Mouse (Mus musculus): ENCODE measurements around the gene Glra1. TPM values are rescaled to one million over a fixed set of nuclear protein-coding genes. Genes with fewer than 3 reads are reported as not detected.

Glra1 gene
- polyA plus RNA-seq, 1 experiment from 2014 or later, result not detected

- 59% methylated on average over 5 of the region's 5 CpGs for WGBS
- ATAC-seq (ENCODE audit: insufficient read depth, low FRiP score), result no peak
- H3K27me3 ChIP-seq (ENCODE audit: control insufficient read depth, insufficient read depth, low read length), result no peaks in the 10 kb centered on the region
- H3K27ac ChIP-seq (ENCODE audit: low read length), result no peak overlapping the region
- H3K4me1 ChIP-seq (ENCODE audit: control insufficient read depth, insufficient read depth, low read length), result no peaks in the 10 kb centered on the region
- H3K4me2 ChIP-seq (ENCODE audit: low read depth, low read length), result no peak overlapping the region
- no peaks in the 10 kb centered on the region for H3K36me3 ChIP-seq (ENCODE audit: control insufficient read depth, insufficient read depth, low read length)
- H3K9me3 ChIP-seq (replicated peaks; ENCODE audit: control insufficient read depth, low read length), result no peaks in the 10 kb centered on the region
- H3K9ac ChIP-seq (ENCODE audit: low read length), result no peak overlapping the region
- H3K4me3 ChIP-seq (replicated peaks; ENCODE audit: low read length), result no peak overlapping the region
Measured at GRCm38 (mm10) chr11:55533378-55533777, 74.6 kb downstream of the Glra1 start.

GRCm38 (mm10) chr11:55530741-55531140 lies 77.3 kb downstream of the Glra1 start:
- 78% methylated on average over 7 of the region's 7 CpGs for whole genome bisulfite sequencing
- ATAC-seq (ENCODE audit: insufficient read depth, low FRiP score), result no peak
- Histone ChIP-seq H3K27me3 (ENCODE audit: control insufficient read depth, insufficient read depth, low read length) (no peaks in the 10 kb centered on the region), H3K4me1 (ENCODE audit: control insufficient read depth, insufficient read depth, low read length) (no peaks in the 10 kb centered on the region), H3K27ac (ENCODE audit: low read length) (no peak overlapping the region), H3K4me2 (ENCODE audit: low read depth, low read length) (no peak overlapping the region), H3K4me3 (replicated peaks; ENCODE audit: low read length) (no peak overlapping the region), H3K36me3 (ENCODE audit: control insufficient read depth, insufficient read depth, low read length) (no peaks in the 10 kb centered on the region), H3K9me3 (replicated peaks; ENCODE audit: control insufficient read depth, low read length) (no peaks in the 10 kb centered on the region), H3K9ac (ENCODE audit: low read length) (no peak overlapping the region)

- Histone ChIP-seq H3K4me3 (replicated peaks; ENCODE audit: low read length) (no peak overlapping the region), H3K4me2 (ENCODE audit: low read depth, low read length) (no peak overlapping the region), H3K9ac (ENCODE audit: low read length) (no peak overlapping the region), H3K27ac (ENCODE audit: low read length) (no peak overlapping the region), H3K27me3 (ENCODE audit: control insufficient read depth, insufficient read depth, low read length) (no peaks in the 10 kb centered on the region), H3K36me3 (ENCODE audit: control insufficient read depth, insufficient read depth, low read length) (no peaks in the 10 kb centered on the region), H3K4me1 (ENCODE audit: control insufficient read depth, insufficient read depth, low read length) (no peaks in the 10 kb centered on the region), H3K9me3 (replicated peaks; ENCODE audit: control insufficient read depth, low read length) (no peaks in the 10 kb centered on the region)
- WGBS, result 4% methylated on average over 9 of the region's 9 CpGs
- 0 out of 2 replicates have a peak, but pooled peaks have one; percentile 40 for ATAC-seq (ENCODE audit: insufficient read depth, low FRiP score)
Measured at GRCm38 (mm10) chr11:55518806-55519674, 89.0 kb downstream of the Glra1 start.

GRCm38 (mm10) chr11:55517666-55518065 lies 90.3 kb downstream of the Glra1 start:
- Histone ChIP-seq H3K27me3 (ENCODE audit: control insufficient read depth, insufficient read depth, low read length) (no peaks in the 10 kb centered on the region), H3K4me1 (ENCODE audit: control insufficient read depth, insufficient read depth, low read length) (no peaks in the 10 kb centered on the region), H3K9me3 (replicated peaks; ENCODE audit: control insufficient read depth, low read length) (no peaks in the 10 kb centered on the region), H3K4me3 (replicated peaks; ENCODE audit: low read length) (no peak overlapping the region), H3K9ac (ENCODE audit: low read length) (no peak overlapping the region), H3K27ac (ENCODE audit: low read length) (no peak overlapping the region), H3K36me3 (ENCODE audit: control insufficient read depth, insufficient read depth, low read length) (no peaks in the 10 kb centered on the region), H3K4me2 (ENCODE audit: low read depth, low read length) (no peak overlapping the region)
- no peak for ATAC-seq (ENCODE audit: insufficient read depth, low FRiP score)
- 66% methylated on average over 5 of the region's 5 CpGs for WGBS

- Histone ChIP-seq H3K4me1 (ENCODE audit: control insufficient read depth, insufficient read depth, low read length) (no peaks in the 10 kb centered on the region), H3K9ac (ENCODE audit: low read length) (no peak overlapping the region), H3K36me3 (ENCODE audit: control insufficient read depth, insufficient read depth, low read length) (no peaks in the 10 kb centered on the region), H3K27me3 (ENCODE audit: control insufficient read depth, insufficient read depth, low read length) (no peaks in the 10 kb centered on the region), H3K27ac (ENCODE audit: low read length) (no peak overlapping the region), H3K4me3 (replicated peaks; ENCODE audit: low read length) (no peak overlapping the region), H3K9me3 (replicated peaks; ENCODE audit: control insufficient read depth, low read length) (no peaks in the 10 kb centered on the region), H3K4me2 (ENCODE audit: low read depth, low read length) (no peak overlapping the region)
- 56% methylated on average over 5 of the region's 5 CpGs for WGBS
- ATAC-seq (ENCODE audit: insufficient read depth, low FRiP score), result no peak
Measured at GRCm38 (mm10) chr11:55511374-55511773, 96.6 kb downstream of the Glra1 start.

- Histone ChIP-seq H3K36me3 (ENCODE audit: control insufficient read depth, insufficient read depth, low read length) (0 out of 2 replicates have a peak, but pooled peaks cover 9% of the 10 kb centered on the region), H3K9ac (ENCODE audit: low read length) (no peak overlapping the region), H3K4me1 (ENCODE audit: control insufficient read depth, insufficient read depth, low read length) (0 out of 2 replicates have a peak, but pooled peaks cover 3% of the 10 kb centered on the region), H3K27ac (ENCODE audit: low read length) (no peak overlapping the region), H3K9me3 (replicated peaks; ENCODE audit: control insufficient read depth, low read length) (no peaks in the 10 kb centered on the region), H3K4me3 (replicated peaks; ENCODE audit: low read length) (no peak overlapping the region), H3K27me3 (ENCODE audit: control insufficient read depth, insufficient read depth, low read length) (no peaks in the 10 kb centered on the region), H3K4me2 (ENCODE audit: low read depth, low read length) (no peak overlapping the region)
- WGBS, result 77% methylated on average over 3 of the region's 3 CpGs
- no peak for ATAC-seq (ENCODE audit: insufficient read depth, low FRiP score)
Measured at GRCm38 (mm10) chr11:55505485-55505884, 102.5 kb downstream of the Glra1 start.

GRCm38 (mm10) chr11:55502886-55503285 lies 105.1 kb downstream of the Glra1 start:
- H3K36me3 ChIP-seq (ENCODE audit: control insufficient read depth, insufficient read depth, low read length), result peaks cover 20% of the 10 kb centered on the region; the same call in 1 of the 2 replicates
- no peak overlapping the region for H3K27ac ChIP-seq (ENCODE audit: low read length)
- no peak overlapping the region for H3K4me2 ChIP-seq (ENCODE audit: low read depth, low read length)

GRCm38 (mm10) chr11:55501955-55502531 lies 106.0 kb downstream of the Glra1 start:
- peaks cover 20% of the 10 kb centered on the region; the same call in 1 of the 2 replicates for H3K36me3 ChIP-seq (ENCODE audit: control insufficient read depth, insufficient read depth, low read length)
- WGBS, result 84% methylated on average over 8 of the region's 8 CpGs
- no peaks in the 10 kb centered on the region for H3K9me3 ChIP-seq (replicated peaks; ENCODE audit: control insufficient read depth, low read length)
- H3K9ac ChIP-seq (ENCODE audit: low read length), result no peak overlapping the region
- no peak overlapping the region for H3K4me2 ChIP-seq (ENCODE audit: low read depth, low read length)
- ATAC-seq (ENCODE audit: insufficient read depth, low FRiP score), result no peak
- H3K27ac ChIP-seq (ENCODE audit: low read length), result no peak overlapping the region
- no peak overlapping the region for H3K4me3 ChIP-seq (replicated peaks; ENCODE audit: low read length)
- H3K27me3 ChIP-seq (ENCODE audit: control insufficient read depth, insufficient read depth, low read length), result no peaks in the 10 kb centered on the region
- 0 out of 2 replicates have a peak, but pooled peaks cover 3% of the 10 kb centered on the region for H3K4me1 ChIP-seq (ENCODE audit: control insufficient read depth, insufficient read depth, low read length)

More at GRCm38 (mm10) chr11:55502886-55503285, 105.1 kb downstream of the Glra1 start:
- WGBS, result 72% methylated on average over 5 of the region's 5 CpGs
- no peak for ATAC-seq (ENCODE audit: insufficient read depth, low FRiP score)
- Histone ChIP-seq H3K4me1 (ENCODE audit: control insufficient read depth, insufficient read depth, low read length) (0 out of 2 replicates have a peak, but pooled peaks cover 3% of the 10 kb centered on the region), H3K27me3 (ENCODE audit: control insufficient read depth, insufficient read depth, low read length) (no peaks in the 10 kb centered on the region), H3K9me3 (replicated peaks; ENCODE audit: control insufficient read depth, low read length) (no peaks in the 10 kb centered on the region), H3K4me3 (replicated peaks; ENCODE audit: low read length) (no peak overlapping the region), H3K9ac (ENCODE audit: low read length) (no peak overlapping the region)

GRCm38 (mm10) chr11:55497885-55498284 lies 110.1 kb downstream of the Glra1 start:
- H3K4me2 ChIP-seq (ENCODE audit: low read depth, low read length), result no peak overlapping the region
- H3K27me3 ChIP-seq (ENCODE audit: control insufficient read depth, insufficient read depth, low read length), result no peaks in the 10 kb centered on the region
- H3K4me3 ChIP-seq (replicated peaks; ENCODE audit: low read length), result no peak overlapping the region
- H3K4me1 ChIP-seq (ENCODE audit: control insufficient read depth, insufficient read depth, low read length), result no peaks in the 10 kb centered on the region
- no peak overlapping the region for H3K9ac ChIP-seq (ENCODE audit: low read length)
- WGBS, result 45% methylated on average over 5 of the region's 5 CpGs
- no peak overlapping the region for H3K27ac ChIP-seq (ENCODE audit: low read length)
- H3K9me3 ChIP-seq (replicated peaks; ENCODE audit: control insufficient read depth, low read length), result no peaks in the 10 kb centered on the region
- peak; percentile 65; the same call in 1 of the 2 replicates for ATAC-seq (ENCODE audit: insufficient read depth, low FRiP score)
- peaks cover 49% of the 10 kb centered on the region for H3K36me3 ChIP-seq (ENCODE audit: control insufficient read depth, insufficient read depth, low read length)
